Mouse (Mus musculus) liver, embryonic 13.5 days (tissue): ENCODE results near the gene Gm5141. TPM values are rescaled to one million over a fixed set of nuclear protein-coding genes. Genes with fewer than 3 reads are reported as not detected.
A peak's percentile ranks its signal among the peaks of the same experiment; 100 is the strongest.
"Not testable (repeated sequence)": the region's sequence is repeated elsewhere in the genome, so short reads cannot be mapped to it uniquely, and the experiment has no call there.

Experiments used
- ATAC-seq: fragments of 200-750 bp; cut with Nextera tagmentation; 2 replicates; pipeline ENCODE4 v1.8.0; 2017; ENCODE audit warnings: low read depth, mild to moderate bottlenecking, moderate number of reproducible peaks, moderate library complexity
- DNase-seq: peaks from one replicate; pipeline ENCODE4 v3.0.0; 2022
- H3K27ac ChIP-seq: fragments of 300-500 bp; sonication (generic); 2 replicates; pipeline ENCODE4 v1.5.1; 2015; ENCODE audit warnings: moderate library complexity, mild to moderate bottlenecking, inconsistent platforms
- H3K27me3 ChIP-seq: fragments of 300-500 bp; sonication (generic); 2 replicates; pipeline ENCODE4 v1.6.1; 2015; ENCODE audit warnings: mild to moderate bottlenecking, inconsistent platforms
- H3K36me3 ChIP-seq: fragments of 300-500 bp; sonication (generic); 2 replicates; pipeline ENCODE4 v1.6.1; 2015; ENCODE audit warnings: mild to moderate bottlenecking, inconsistent platforms
- H3K4me1 ChIP-seq: fragments of 300-500 bp; sonication (generic); replicated peaks from 2 replicates; pipeline ENCODE4 v1.6.1; 2015; ENCODE audit warnings: inconsistent platforms
- H3K4me2 ChIP-seq: fragments of 300-500 bp; sonication (generic); 2 replicates; pipeline ENCODE4 v1.6.1; 2015; ENCODE audit warnings: inconsistent platforms, mild to moderate bottlenecking, moderate library complexity
- H3K4me3 ChIP-seq: fragments of 300-500 bp; sonication (generic); replicated peaks from 2 replicates; pipeline ENCODE4 v1.5.1; 2015; ENCODE audit warnings: mild to moderate bottlenecking, inconsistent platforms
- H3K9ac ChIP-seq: fragments of 300-500 bp; sonication (generic); 2 replicates; pipeline ENCODE4 v1.6.1; 2015; ENCODE audit warnings: mild to moderate bottlenecking, inconsistent platforms
- H3K9me3 ChIP-seq: fragments of 300-500 bp; sonication (generic); replicated peaks from 2 replicates; pipeline ENCODE4 v1.6.1; 2016; ENCODE audit warnings: inconsistent platforms
- WGBS: fragments of 180-500 bp; shearing (Covaris S2); methylation state at CpG from one replicate; pipeline ENCODE4 v1.1.7; 2015; ENCODE audit not compliant: insufficient replicate concordance; 5-methylcytosine and 5-hydroxymethylcytosine counted together
- polyA plus RNA-seq: library from polyadenylated mRNA; unstranded; fragments of >200 nt; fragmentation: Nextera tagmentation; extraction: Ambion mirVana; gene quantifications from 2 replicates; pipeline ENCODE4 v1.2.1, GENCODE M21; 2015

The Gm5141 gene
- 1.6 and 1.9 TPM in 2 replicates for polyA plus RNA-seq

DNA sequence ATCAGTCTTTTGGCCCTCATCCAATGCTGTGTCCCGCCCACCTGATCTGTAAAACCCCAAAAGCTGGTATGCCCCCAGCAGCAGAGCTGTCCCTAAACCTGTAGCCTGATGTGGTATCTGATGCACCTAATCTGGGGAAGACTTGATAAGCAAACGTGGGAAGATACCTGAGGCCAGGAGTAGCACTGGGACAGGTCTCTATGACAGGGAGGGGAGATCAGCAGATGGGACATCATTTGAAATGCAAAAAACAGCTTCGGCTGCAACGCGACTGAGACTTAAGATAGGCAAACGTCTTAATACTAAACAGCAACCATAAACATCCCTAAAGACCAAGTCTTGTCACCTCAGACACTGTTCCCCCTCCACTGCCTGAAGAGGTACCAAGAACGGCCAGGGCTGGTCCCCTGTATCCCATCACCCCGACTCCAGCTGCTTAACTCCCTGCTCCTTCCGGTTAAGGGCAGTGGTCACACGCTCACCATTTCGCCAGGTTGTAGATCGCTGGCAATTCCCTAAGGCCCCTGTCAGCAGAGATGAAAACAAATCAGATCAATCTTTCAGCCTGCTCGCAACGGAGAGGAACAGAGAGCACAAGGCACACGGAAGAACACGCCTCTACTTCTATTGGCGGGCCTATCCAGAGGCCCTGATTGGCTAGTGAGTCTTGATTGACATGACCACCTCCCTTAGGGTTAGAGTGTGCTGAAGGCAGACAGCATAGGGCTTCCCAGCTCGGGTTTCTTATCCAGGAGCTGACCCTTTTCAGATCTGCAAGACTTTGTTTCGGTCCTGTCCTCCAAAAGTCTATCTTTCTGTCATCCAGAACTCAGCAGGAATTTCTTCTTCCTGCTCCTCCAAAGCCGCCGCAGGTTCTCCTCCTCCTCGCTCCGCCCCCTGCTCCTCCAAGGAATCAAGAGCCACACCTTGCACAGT lies at the start of gene Gm5141:
TSS of gene Gm5141 (minus strand) at position 610 of the 936 bp plus-strand sequence.
- WGBS = 6% methylated on average over 23 of the region's 23 CpGs
- Histone ChIP-seq H3K4me2 (peak within 1 kb of the TSS; percentile 76), H3K9ac (peak within 1 kb of the TSS; percentile 64), H3K4me3 (peak within 1 kb of the TSS; percentile 64)
- not testable (repeated sequence) for H3K27me3 ChIP-seq, H3K4me1 ChIP-seq, H3K9me3 ChIP-seq, H3K36me3 ChIP-seq, H3K27ac ChIP-seq
- DNase-seq (peak; percentile 39), ATAC-seq (peak; percentile 100)

DNA sequence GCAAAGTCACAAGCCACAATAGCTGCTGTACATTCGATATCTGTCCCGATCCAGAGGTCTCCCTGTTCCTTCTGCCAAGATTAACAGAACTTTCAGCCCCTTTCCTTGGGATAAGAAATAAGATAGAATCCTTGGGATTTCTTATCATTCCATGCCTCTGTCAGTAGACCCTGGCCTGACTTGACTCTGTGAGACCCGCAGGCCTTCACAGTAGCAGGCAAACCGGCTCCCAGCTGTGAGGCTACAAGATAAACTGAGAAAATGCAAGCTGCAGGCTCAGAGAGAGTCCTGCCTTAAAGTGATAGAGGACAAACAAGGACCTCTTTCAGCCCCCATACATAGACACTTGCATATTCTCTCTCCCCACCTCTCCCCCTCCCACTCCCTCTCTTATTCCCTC lies 47.7 kb upstream of the Gm5141 start:
- Histone ChIP-seq H3K4me1 (no peaks in the 10 kb centered on the region), H3K27me3 (no peaks in the 10 kb centered on the region), H3K9ac (no peak overlapping the region), H3K27ac (no peak overlapping the region), H3K9me3 (no peaks in the 10 kb centered on the region), H3K36me3 (no peaks in the 10 kb centered on the region), H3K4me2 (no peak overlapping the region), H3K4me3 (no peak overlapping the region)
- no peak for ATAC-seq
- WGBS = 30% methylated on average over 4 of the region's 4 CpGs
- DNase-seq = no peak

- 51% methylated on average over 2 of the region's 2 CpGs for WGBS
- no peak for ATAC-seq
Observed at GRCm38 (mm10) chr13:62832239-62832638, 46.6 kb upstream of the Gm5141 start.

GRCm38 (mm10) chr13:62815705-62816104 lies 30.1 kb upstream of the Gm5141 start:
- H3K9ac ChIP-seq, H3K27ac ChIP-seq: not testable (repeated sequence)

More at GRCm38 (mm10) chr13:62832239-62832638, 46.6 kb upstream of the Gm5141 start:
- no peaks in the 10 kb centered on the region for H3K36me3 ChIP-seq
- no peak overlapping the region for H3K9ac ChIP-seq
- H3K27me3 ChIP-seq = no peaks in the 10 kb centered on the region
- H3K27ac ChIP-seq = no peak overlapping the region
- no peak for DNase-seq
- H3K4me2 ChIP-seq = no peak overlapping the region
- no peak overlapping the region for H3K4me3 ChIP-seq
- H3K9me3 ChIP-seq = no peaks in the 10 kb centered on the region
- H3K4me1 ChIP-seq = no peaks in the 10 kb centered on the region

GRCm38 (mm10) chr13:62812713-62813112 lies 27.1 kb upstream of the Gm5141 start:
- 2% methylated on average over 30 of the region's 32 CpGs for WGBS
- Histone ChIP-seq H3K4me2 (peak overlapping the region; percentile 55), H3K36me3 (no peaks in the 10 kb centered on the region), H3K4me3 (peak overlapping the region; percentile 36), H3K9ac (0 out of 2 replicates have a peak overlapping the region, but pooled peaks have one; percentile 22), H3K4me1 (no peaks in the 10 kb centered on the region), H3K27me3 (0 out of 2 replicates have a peak, but pooled peaks cover 2% of the 10 kb centered on the region), H3K9me3 (peaks cover 3% of the 10 kb centered on the region; the same call in 1 of the 2 replicates), H3K27ac (no peak overlapping the region)
- DNase-seq (no peak), ATAC-seq (no peak)

More at GRCm38 (mm10) chr13:62815705-62816104, 30.1 kb upstream of the Gm5141 start:
- H3K4me3 ChIP-seq, DNase-seq, H3K4me1 ChIP-seq, H3K4me2 ChIP-seq, H3K27me3 ChIP-seq, H3K36me3 ChIP-seq, H3K9me3 ChIP-seq, ATAC-seq: not testable (repeated sequence)
- WGBS = 68% methylated on average over 3 of the region's 3 CpGs

- not testable (repeated sequence) for H3K27me3 ChIP-seq, H3K4me1 ChIP-seq, H3K9me3 ChIP-seq, H3K36me3 ChIP-seq, DNase-seq, H3K9ac ChIP-seq, H3K4me3 ChIP-seq, H3K27ac ChIP-seq, ATAC-seq, H3K4me2 ChIP-seq
- WGBS = 70% methylated on average over 6 of the region's 6 CpGs
Observed at GRCm38 (mm10) chr13:62807981-62808380, 22.4 kb upstream of the Gm5141 start.

GRCm38 (mm10) chr13:62786135-62786493 lies 506 bp upstream of the Gm5141 start:
- H3K4me1 ChIP-seq, H3K36me3 ChIP-seq, ATAC-seq, H3K27ac ChIP-seq, H3K27me3 ChIP-seq, H3K9me3 ChIP-seq, DNase-seq: not testable (repeated sequence)
- Histone ChIP-seq H3K9ac (peak overlapping the region; percentile 53; the same call in 1 of the 2 replicates), H3K4me2 (peak overlapping the region; percentile 76), H3K4me3 (peak overlapping the region; percentile 64)
- WGBS = 39% methylated on average over 2 of the region's 2 CpGs

GRCm38 (mm10) chr13:62763806-62764205 lies 21.8 kb downstream of the Gm5141 start:
- DNase-seq = peak; percentile 10
- WGBS = 46% methylated on average over 2 of the region's 2 CpGs
- not testable (repeated sequence) for H3K9ac ChIP-seq, H3K36me3 ChIP-seq, H3K27me3 ChIP-seq, H3K9me3 ChIP-seq, H3K4me3 ChIP-seq, ATAC-seq, H3K4me2 ChIP-seq, H3K27ac ChIP-seq
- peaks cover 11% of the 10 kb centered on the region for H3K4me1 ChIP-seq

- peaks cover 11% of the 10 kb centered on the region for H3K4me1 ChIP-seq
- DNase-seq (peak; percentile 79), ATAC-seq (peak; percentile 100)
- not testable (repeated sequence) for H3K36me3 ChIP-seq, H3K9me3 ChIP-seq, H3K27me3 ChIP-seq, H3K27ac ChIP-seq
- WGBS = 8% methylated on average over 20 of the region's 20 CpGs
- H3K9ac ChIP-seq = peak within 1 kb of the TSS; percentile 71
- H3K4me3 ChIP-seq = peak within 1 kb of the TSS; percentile 63
- peak within 1 kb of the TSS; percentile 72 for H3K4me2 ChIP-seq
Observed at GRCm38 (mm10) chr13:62760432-62761415, 24.9 kb downstream of the Gm5141 start, which contains the start of gene Platr25. TSS of gene Platr25 (minus strand) at chr13:62760709.

- DNase-seq (no peak), ATAC-seq (no peak)
- H3K9ac ChIP-seq = no peak overlapping the region
- H3K4me1 ChIP-seq = no peaks in the 10 kb centered on the region
- H3K9me3 ChIP-seq = no peaks in the 10 kb centered on the region
- no peaks in the 10 kb centered on the region for H3K27me3 ChIP-seq
- H3K4me3 ChIP-seq = no peak overlapping the region
- 80% methylated on average over 2 of the region's 2 CpGs for WGBS
- no peak overlapping the region for H3K4me2 ChIP-seq
- no peaks in the 10 kb centered on the region for H3K36me3 ChIP-seq
- H3K27ac ChIP-seq = no peak overlapping the region
Observed at GRCm38 (mm10) chr13:62733322-62733721, 52.3 kb downstream of the Gm5141 start.
